Mouse (Mus musculus) embryonic facial prominence, embryonic 14.5 days (tissue): ENCODE measurements around the gene Tma7. TPM values are rescaled to one million over a fixed set of nuclear protein-coding genes. Genes with fewer than 3 reads are reported as not detected.

ENCODE experiments used
- ATAC-seq: fragments of 200-750 bp; cut with Nextera tagmentation; 2 replicates; pipeline ENCODE4 v1.8.0; 2017; ENCODE audit warnings: low read depth, moderate number of reproducible peaks, moderate TSS enrichment
- DNase-seq: peaks from one replicate; pipeline ENCODE4 v3.0.0-alpha.2; 2015; ENCODE audit warnings: low spot score
- H3K27ac ChIP-seq: fragments of 300-500 bp; sonication (generic); replicated peaks from 2 replicates; pipeline ENCODE4 v1.5.1; 2014; ENCODE audit warnings: low read depth, mild to moderate bottlenecking, low read length, moderate library complexity
- H3K27me3 ChIP-seq: fragments of 300-500 bp; sonication (generic); replicated peaks from 2 replicates; pipeline ENCODE4 v1.6.1; 2014; ENCODE audit warnings: low read length; ENCODE audit not compliant: control insufficient read depth, insufficient read depth
- H3K36me3 ChIP-seq: fragments of 300-500 bp; sonication (generic); 2 replicates; pipeline ENCODE4 v1.6.1; 2014; ENCODE audit warnings: low read length, mixed read lengths; ENCODE audit not compliant: control insufficient read depth, insufficient read depth
- H3K4me1 ChIP-seq: fragments of 300-500 bp; sonication (generic); 2 replicates; pipeline ENCODE4 v1.6.1; 2014; ENCODE audit warnings: antibody characterized with exemption, low read length; ENCODE audit not compliant: control insufficient read depth, insufficient read depth
- H3K4me2 ChIP-seq: fragments of 300-500 bp; sonication (generic); 2 replicates; pipeline ENCODE4 v1.6.1; 2014; ENCODE audit warnings: low read depth, mild to moderate bottlenecking, low read length, moderate library complexity, mixed read lengths
- H3K4me3 ChIP-seq: fragments of 300-500 bp; sonication (generic); 2 replicates; pipeline ENCODE4 v1.5.1; 2014; ENCODE audit warnings: low read depth, mild to moderate bottlenecking, low read length
- H3K9ac ChIP-seq: fragments of 300-500 bp; sonication (generic); 2 replicates; pipeline ENCODE4 v1.6.1; 2014; ENCODE audit warnings: low read depth, mild to moderate bottlenecking, low read length, moderate library complexity, mixed read lengths
- H3K9me3 ChIP-seq: fragments of 300-500 bp; sonication (generic); 2 replicates; pipeline ENCODE4 v1.6.1; 2016; ENCODE audit warnings: low read length; ENCODE audit not compliant: control insufficient read depth
- WGBS: fragments of 180-500 bp; shearing (Covaris S2); extraction: QIAGEN DNeasy Blood & Tissue Kit; methylation state at CpG from one replicate; pipeline ENCODE4 v1.1.7; 2014; 5-methylcytosine and 5-hydroxymethylcytosine counted together
- polyA plus RNA-seq: library from polyadenylated mRNA; unstranded; fragments of >200 nt; fragmentation: Nextera tagmentation; extraction: Ambion mirVana; gene quantifications from 2 replicates; pipeline ENCODE4 v1.2.1, GENCODE M21; 2014

Gene Tma7
- polyA plus RNA-seq, 1 experiment from 2014 or later: 655 TPM

DNA sequence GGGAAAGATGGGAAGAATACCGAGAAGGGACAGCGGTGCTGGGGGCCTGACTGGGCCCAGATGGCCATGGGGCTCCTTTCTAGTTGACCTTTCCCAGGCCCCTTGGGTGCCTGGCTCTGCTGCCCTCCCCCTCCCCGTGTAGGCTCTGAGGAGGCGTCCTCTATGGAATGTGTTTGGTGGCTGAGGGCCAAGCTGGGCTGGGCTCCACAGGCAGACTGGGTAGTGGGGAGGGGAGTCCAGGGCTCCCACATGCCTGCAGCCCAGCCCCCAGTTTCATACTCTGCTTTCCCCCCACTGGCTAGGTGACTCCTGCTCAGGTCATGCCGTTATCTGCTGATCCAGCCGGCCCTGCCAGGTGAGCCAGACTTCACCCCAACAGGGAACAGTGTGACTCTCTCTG lies 16.6 kb upstream of the Tma7 start:
- no peaks in the 10 kb centered on the region for H3K27me3 ChIP-seq
- no peaks in the 10 kb centered on the region for H3K9me3 ChIP-seq
- peaks cover 38% of the 10 kb centered on the region for H3K4me1 ChIP-seq
- peak; percentile 85 for DNase-seq
- H3K9ac ChIP-seq: no peak overlapping the region
- no peak for ATAC-seq
- WGBS: 51% methylated on average over 3 of the region's 6 CpGs
- H3K36me3 ChIP-seq: peaks cover 34% of the 10 kb centered on the region
- H3K4me2 ChIP-seq: peak overlapping the region; percentile 85; the same call in 1 of the 2 replicates
- no peak overlapping the region for H3K4me3 ChIP-seq
- H3K27ac ChIP-seq: peak overlapping the region; percentile 100

DNA sequence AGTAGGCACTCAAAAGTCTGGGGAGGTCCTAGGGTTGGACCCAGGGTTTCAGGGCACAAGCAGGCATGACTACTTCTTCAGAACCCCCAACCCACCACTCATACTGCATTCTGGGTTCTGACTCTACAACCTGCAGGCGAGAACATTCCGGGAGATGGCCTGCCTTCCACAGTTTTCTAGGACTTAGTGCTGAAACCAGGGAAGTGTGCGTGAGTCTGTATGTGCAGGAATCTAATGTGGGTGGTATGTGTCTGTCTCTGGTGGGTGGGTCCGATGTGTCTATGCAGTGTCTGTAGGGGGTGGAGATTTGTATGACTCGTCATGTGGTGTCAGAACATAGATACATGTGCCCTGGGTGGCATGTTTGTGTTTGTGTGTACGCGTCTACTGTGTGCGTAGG lies 16.0 kb upstream of the Tma7 start:
- H3K9ac ChIP-seq: 0 out of 2 replicates have a peak overlapping the region, but pooled peaks have one; percentile 97
- no peaks in the 10 kb centered on the region for H3K27me3 ChIP-seq
- peaks cover 29% of the 10 kb centered on the region for H3K36me3 ChIP-seq
- no peaks in the 10 kb centered on the region for H3K9me3 ChIP-seq
- H3K4me1 ChIP-seq: peaks cover 41% of the 10 kb centered on the region
- H3K4me3 ChIP-seq: no peak overlapping the region
- DNase-seq: no peak
- 81% methylated on average over 8 of the region's 8 CpGs for WGBS
- no peak for ATAC-seq
- H3K27ac ChIP-seq: peak overlapping the region; percentile 100
- peak overlapping the region; percentile 85 for H3K4me2 ChIP-seq

DNA sequence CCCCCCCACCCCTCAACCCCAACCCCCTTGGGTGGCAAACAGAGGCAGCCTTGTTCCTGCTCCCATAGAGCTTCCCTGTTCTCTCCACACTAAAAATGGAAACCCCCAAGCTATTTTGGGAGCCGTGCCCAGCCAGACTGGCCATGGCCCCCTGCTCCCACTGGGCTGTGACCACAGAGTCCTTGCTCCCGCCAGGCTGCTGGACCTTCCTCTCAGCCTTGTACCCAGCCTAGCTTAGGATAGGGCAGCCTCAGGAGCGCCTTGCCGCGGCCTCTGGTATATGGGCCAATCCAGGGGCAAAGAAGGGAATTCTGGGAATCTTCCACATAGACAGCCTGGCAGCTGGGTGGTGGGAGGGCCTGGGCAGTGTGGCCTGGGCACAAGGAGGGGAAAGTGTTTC lies 15.4 kb upstream of the Tma7 start:
- Histone ChIP-seq H3K4me2 (peak overlapping the region; percentile 85), H3K27me3 (no peaks in the 10 kb centered on the region), H3K27ac (peak overlapping the region; percentile 100), H3K36me3 (peaks cover 24% of the 10 kb centered on the region), H3K4me3 (no peak overlapping the region), H3K4me1 (peaks cover 41% of the 10 kb centered on the region), H3K9me3 (no peaks in the 10 kb centered on the region), H3K9ac (peak overlapping the region; percentile 97; the same call in 1 of the 2 replicates)
- WGBS: 32% methylated on average over 5 of the region's 5 CpGs
- DNase-seq: peak; percentile 72
- ATAC-seq: no peak

DNA sequence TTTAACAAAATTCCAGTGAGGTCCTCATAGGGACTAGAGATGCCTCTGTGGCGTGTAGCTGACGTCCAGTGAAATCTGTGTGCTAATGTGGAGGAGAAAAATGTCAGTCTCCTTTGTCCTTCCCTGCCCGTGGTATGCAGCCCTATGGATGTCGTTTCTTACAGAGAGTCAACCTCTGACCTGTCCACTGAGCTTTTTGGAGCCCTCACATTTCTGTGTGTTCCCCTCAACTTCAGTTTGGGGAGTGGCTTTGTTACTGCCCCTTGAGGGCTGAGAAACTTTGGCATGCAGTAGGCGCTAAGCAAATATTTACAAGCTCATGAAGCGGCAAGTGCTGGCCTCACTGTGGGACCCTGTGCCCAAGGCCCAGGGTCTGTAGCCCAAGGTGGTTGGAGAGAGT lies 14.9 kb upstream of the Tma7 start:
- peak overlapping the region; percentile 97 for H3K9ac ChIP-seq
- peaks cover 19% of the 10 kb centered on the region for H3K36me3 ChIP-seq
- ATAC-seq: no peak
- no peak for DNase-seq
- peak overlapping the region; percentile 100 for H3K27ac ChIP-seq
- peak overlapping the region; percentile 85 for H3K4me2 ChIP-seq
- no peaks in the 10 kb centered on the region for H3K27me3 ChIP-seq
- peak overlapping the region; percentile 77 for H3K4me3 ChIP-seq
- H3K4me1 ChIP-seq: peaks cover 41% of the 10 kb centered on the region
- no peaks in the 10 kb centered on the region for H3K9me3 ChIP-seq
- WGBS: 11% methylated on average over 6 of the region's 6 CpGs

DNA sequence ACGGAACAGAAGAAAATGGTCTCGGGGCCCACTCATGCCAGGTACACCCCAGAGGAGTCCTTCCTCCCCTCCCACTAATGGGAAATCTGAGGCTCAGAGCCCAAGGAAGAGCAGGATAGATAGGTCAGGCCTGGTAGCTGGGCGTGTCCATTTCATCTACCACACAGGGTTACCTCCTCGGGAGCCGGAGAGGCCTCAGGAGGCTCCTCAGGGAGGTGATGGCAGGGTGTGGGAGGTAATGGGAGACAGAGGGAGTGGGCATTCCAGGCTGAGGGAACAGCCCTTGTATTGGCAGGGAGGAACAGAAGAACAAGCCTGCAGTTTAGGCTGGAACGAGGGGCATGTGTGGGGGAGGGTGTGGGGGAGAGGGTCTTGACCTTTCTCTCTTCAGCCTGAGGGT lies 14.5 kb upstream of the Tma7 start:
- H3K4me3 ChIP-seq: peak overlapping the region; percentile 77
- DNase-seq (no peak), ATAC-seq (no peak)
- H3K27ac ChIP-seq: peak overlapping the region; percentile 100
- H3K4me2 ChIP-seq: peak overlapping the region; percentile 85
- H3K36me3 ChIP-seq: peaks cover 22% of the 10 kb centered on the region
- H3K4me1 ChIP-seq: peaks cover 41% of the 10 kb centered on the region
- no peaks in the 10 kb centered on the region for H3K9me3 ChIP-seq
- WGBS: 29% methylated on average over 6 of the region's 6 CpGs
- H3K9ac ChIP-seq: peak overlapping the region; percentile 97
- no peaks in the 10 kb centered on the region for H3K27me3 ChIP-seq

DNA sequence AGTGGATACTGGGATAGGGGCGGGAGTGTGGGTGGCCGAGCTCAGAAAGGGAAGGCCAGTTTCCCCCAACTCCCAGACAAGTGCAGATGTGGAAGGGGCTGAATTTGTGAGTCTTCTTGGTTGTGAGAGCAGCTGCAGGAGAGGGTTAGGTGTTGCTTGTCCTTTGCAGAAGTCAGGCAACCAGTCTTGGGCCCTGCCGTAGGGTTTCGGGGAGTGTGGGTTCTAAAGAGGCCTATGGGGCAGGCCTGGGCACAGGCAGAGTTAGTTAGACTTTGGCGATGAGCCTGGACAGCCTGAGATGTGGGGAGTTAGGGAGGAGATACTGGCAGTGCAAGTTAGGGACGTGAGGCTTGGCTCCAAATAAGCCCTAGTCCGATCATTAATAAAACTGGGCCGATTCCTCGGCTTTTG lies 13.9 kb upstream of the Tma7 start:
- no peaks in the 10 kb centered on the region for H3K27me3 ChIP-seq
- peaks cover 41% of the 10 kb centered on the region for H3K4me1 ChIP-seq
- DNase-seq: no peak

DNA sequence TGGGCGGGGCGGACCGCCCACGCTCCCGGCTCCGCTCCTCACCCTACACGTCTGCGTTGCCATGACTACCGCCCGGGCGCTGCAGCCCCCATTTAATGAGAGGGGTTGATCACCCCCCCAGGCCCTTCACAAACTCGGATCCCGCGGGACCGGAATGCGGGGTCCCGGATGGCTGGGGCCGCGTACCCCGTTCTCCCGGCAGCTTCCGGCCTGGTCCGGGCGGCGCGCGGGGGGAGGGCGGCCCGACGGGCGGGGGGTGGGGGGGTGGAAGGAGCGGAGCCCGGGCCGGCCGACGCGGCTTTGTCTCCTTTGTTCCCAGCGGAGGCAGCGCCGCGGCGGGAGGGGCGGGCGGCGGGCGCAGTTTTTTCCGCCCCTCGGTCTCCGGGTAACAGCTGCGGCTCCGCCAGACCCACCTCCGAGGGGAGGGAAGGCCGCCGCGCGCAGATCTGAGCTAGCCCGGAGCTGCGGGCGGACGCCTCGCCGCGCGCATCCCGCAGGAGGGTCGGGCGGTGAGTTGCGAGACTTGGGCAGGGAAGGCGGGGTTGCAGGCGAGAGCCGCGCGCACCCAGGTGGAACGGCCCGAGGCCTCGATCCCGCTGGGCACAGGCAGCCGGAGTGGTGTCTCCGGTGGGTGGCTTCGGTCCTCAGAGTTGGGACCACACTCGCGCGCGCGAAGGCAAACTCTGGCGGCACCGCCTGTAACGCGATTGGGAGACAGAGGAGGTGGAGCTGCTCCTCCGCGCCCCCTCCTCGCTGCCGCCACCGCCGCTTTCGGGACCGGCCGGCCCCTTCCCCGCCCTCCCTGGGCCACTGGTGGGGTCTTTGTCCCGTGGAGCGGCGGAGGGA lies 13.0 kb upstream of the Tma7 start, which contains the start of gene Plxnb1:
Gene Plxnb1 (plus strand): TSS at position 253 of the 846 bp plus-strand sequence.
- no peaks in the 10 kb centered on the region for H3K9me3 ChIP-seq
- peak within 1 kb of the TSS; percentile 100 for H3K27ac ChIP-seq
- peak within 1 kb of the TSS; percentile 97 for H3K9ac ChIP-seq
- peak within 1 kb of the TSS; percentile 77 for H3K4me3 ChIP-seq
- WGBS: under 1% methylated on average over 22 of the region's 102 CpGs
- H3K4me2 ChIP-seq: peak within 1 kb of the TSS; percentile 85
- peak; percentile 94 for DNase-seq
- peak; percentile 66 for ATAC-seq
- peaks cover 41% of the 10 kb centered on the region for H3K4me1 ChIP-seq
- H3K27me3 ChIP-seq: no peaks in the 10 kb centered on the region
- H3K36me3 ChIP-seq: peaks cover 28% of the 10 kb centered on the region

More for the DNA sequence above, 13.9 kb upstream of the Tma7 start:
- WGBS: 21% methylated on average over 9 of the region's 9 CpGs
- Histone ChIP-seq H3K4me2 (peak overlapping the region; percentile 85), H3K27ac (peak overlapping the region; percentile 100), H3K9ac (peak overlapping the region; percentile 97), H3K9me3 (no peaks in the 10 kb centered on the region), H3K4me3 (peak overlapping the region; percentile 77), H3K36me3 (peaks cover 28% of the 10 kb centered on the region)
- no peak for ATAC-seq

DNA sequence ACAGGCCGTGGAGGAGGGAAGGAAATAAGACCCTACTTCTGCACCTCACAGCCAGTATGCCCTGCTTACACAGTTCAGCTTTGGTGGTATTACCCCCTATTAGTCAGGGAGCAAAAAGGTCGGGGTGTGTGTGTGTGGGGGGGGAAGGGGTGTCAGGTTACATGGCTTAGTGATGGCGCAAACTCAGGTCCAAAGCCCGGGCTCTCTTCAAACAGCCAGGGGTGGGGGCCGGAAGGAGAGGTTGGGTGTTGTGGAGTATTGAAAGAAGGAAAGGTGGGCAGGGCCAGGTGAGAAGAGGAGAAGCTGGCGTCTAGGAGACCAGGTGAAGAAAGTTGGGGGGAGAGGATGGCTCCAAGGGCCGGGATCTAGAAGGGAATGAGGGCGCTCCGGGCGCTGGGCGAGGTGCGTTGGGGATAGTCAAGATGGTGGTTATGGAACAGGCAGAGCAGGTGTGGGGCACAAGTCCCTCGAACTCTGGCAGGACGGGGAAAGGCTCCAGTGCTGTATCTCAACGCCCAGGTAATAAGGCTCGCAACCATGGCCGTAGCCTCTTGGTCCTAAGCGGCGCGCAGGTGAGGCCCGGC lies 12.3 kb upstream of the Tma7 start:
- peak; percentile 16 for ATAC-seq
- Histone ChIP-seq H3K9me3 (no peaks in the 10 kb centered on the region), H3K4me3 (peak overlapping the region; percentile 77), H3K27ac (peak overlapping the region; percentile 100), H3K9ac (peak overlapping the region; percentile 97), H3K4me2 (peak overlapping the region; percentile 85), H3K27me3 (no peaks in the 10 kb centered on the region), H3K36me3 (peaks cover 21% of the 10 kb centered on the region), H3K4me1 (peaks cover 41% of the 10 kb centered on the region)
- 0% methylated on average over 13 of the region's 21 CpGs for WGBS
- DNase-seq: peak; percentile 78
